Mouse (Mus musculus) limb, embryonic 10.5 days (tissue): ENCODE measurements around the gene Ddx31. TPM values are rescaled to one million over a fixed set of nuclear protein-coding genes. Genes with fewer than 3 reads are reported as not detected.

Source experiments
- DNase-seq: peaks from one replicate; pipeline ENCODE4 v3.0.0-alpha.2; 2017; ENCODE audit warnings: low spot score
- H3K27ac ChIP-seq: fragments of 300-500 bp; sonication (generic); 2 replicates; pipeline ENCODE4 v1.5.1; 2016; ENCODE audit warnings: mild to moderate bottlenecking
- H3K27me3 ChIP-seq: fragments of 300-500 bp; sonication (generic); 2 replicates; pipeline ENCODE4 v1.6.1; 2016; ENCODE audit warnings: low read depth, mild to moderate bottlenecking; ENCODE audit not compliant: poor library complexity, severe bottlenecking
- H3K36me3 ChIP-seq: fragments of 300-500 bp; sonication (generic); 2 replicates; pipeline ENCODE4 v1.6.1; 2016; ENCODE audit warnings: mild to moderate bottlenecking, moderate library complexity
- H3K4me1 ChIP-seq: fragments of 300-500 bp; sonication (generic); 2 replicates; pipeline ENCODE4 v1.6.1; 2016
- H3K4me3 ChIP-seq: fragments of 300-500 bp; sonication (generic); 2 replicates; pipeline ENCODE4 v1.5.1; 2016; ENCODE audit warnings: mild to moderate bottlenecking, moderate library complexity
- H3K9me3 ChIP-seq: fragments of 300-500 bp; sonication (generic); replicated peaks from 2 replicates; pipeline ENCODE4 v1.6.1; 2016; ENCODE audit warnings: mild to moderate bottlenecking
- WGBS: fragments of 180-500 bp; shearing (Covaris S2); methylation state at CpG from one replicate; pipeline ENCODE4 v1.1.7; 2016; 5-methylcytosine and 5-hydroxymethylcytosine counted together
- polyA plus RNA-seq: library from polyadenylated mRNA; unstranded; fragments of >200 nt; fragmentation: Nextera tagmentation; extraction: Ambion mirVana; gene quantifications from 2 replicates; pipeline ENCODE4 v1.2.1, GENCODE M21; 2016

Ddx31 gene
- polyA plus RNA-seq, 1 experiment from 2014 or later: 23.6 TPM

GRCm38 (mm10) chr2:28917518-28918361 lies 77.5 kb downstream of the Ddx31 start:
- Histone ChIP-seq H3K27me3 (peaks cover 100% of the 10 kb centered on the region), H3K27ac (no peak overlapping the region), H3K4me1 (peaks cover 13% of the 10 kb centered on the region), H3K9me3 (no peaks in the 10 kb centered on the region), H3K4me3 (peak overlapping the region; percentile 28), H3K36me3 (no peaks in the 10 kb centered on the region)
- peak; percentile 54 for DNase-seq
- WGBS: under 1% methylated on average over 73 of the region's 73 CpGs

- Histone ChIP-seq H3K27ac (no peak overlapping the region), H3K4me1 (peaks cover 13% of the 10 kb centered on the region), H3K36me3 (no peaks in the 10 kb centered on the region), H3K9me3 (no peaks in the 10 kb centered on the region), H3K27me3 (peaks cover 100% of the 10 kb centered on the region), H3K4me3 (no peak overlapping the region)
- no peak for DNase-seq
- 3% methylated on average over 4 of the region's 4 CpGs for WGBS
These were observed 78.8 kb downstream of the Ddx31 start for GRCm38 (mm10) chr2:28919001-28919400.

- 1% methylated on average over 4 of the region's 4 CpGs for WGBS
- H3K9me3 ChIP-seq: no peaks in the 10 kb centered on the region
- peak; percentile 90 for DNase-seq
- H3K36me3 ChIP-seq: no peaks in the 10 kb centered on the region
- H3K4me3 ChIP-seq: no peak overlapping the region
- H3K27ac ChIP-seq: no peak overlapping the region
- H3K4me1 ChIP-seq: no peaks in the 10 kb centered on the region
- H3K27me3 ChIP-seq: peaks cover 100% of the 10 kb centered on the region
These were observed 83.7 kb downstream of the Ddx31 start for GRCm38 (mm10) chr2:28923912-28924311.

- H3K4me3 ChIP-seq: no peak overlapping the region
- H3K27me3 ChIP-seq: peaks cover 74% of the 10 kb centered on the region
- H3K27ac ChIP-seq: no peak overlapping the region
- no peaks in the 10 kb centered on the region for H3K9me3 ChIP-seq
- 95% methylated on average over 3 of the region's 3 CpGs for WGBS
- no peaks in the 10 kb centered on the region for H3K36me3 ChIP-seq
- no peak for DNase-seq
- no peaks in the 10 kb centered on the region for H3K4me1 ChIP-seq
These were observed 90.4 kb downstream of the Ddx31 start for GRCm38 (mm10) chr2:28930571-28930970.

GRCm38 (mm10) chr2:28938997-28939396 lies 98.8 kb downstream of the Ddx31 start:
- Histone ChIP-seq H3K9me3 (no peaks in the 10 kb centered on the region), H3K4me3 (no peak overlapping the region), H3K4me1 (peaks cover 38% of the 10 kb centered on the region), H3K36me3 (no peaks in the 10 kb centered on the region), H3K27me3 (peaks cover 58% of the 10 kb centered on the region), H3K27ac (no peak overlapping the region)
- no peak for DNase-seq
- 74% methylated on average over 7 of the region's 7 CpGs for WGBS

- Histone ChIP-seq H3K27ac (no peak overlapping the region), H3K36me3 (no peaks in the 10 kb centered on the region), H3K9me3 (no peaks in the 10 kb centered on the region), H3K27me3 (peaks cover 76% of the 10 kb centered on the region), H3K4me1 (peaks cover 45% of the 10 kb centered on the region), H3K4me3 (peak overlapping the region; percentile 27; the same call in 1 of the 2 replicates)
- DNase-seq: peak; percentile 54
- 39% methylated on average over 30 of the region's 30 CpGs for WGBS
These were observed 103.7 kb downstream of the Ddx31 start for GRCm38 (mm10) chr2:28943666-28944516.

- no peaks in the 10 kb centered on the region for H3K36me3 ChIP-seq
- H3K4me3 ChIP-seq: no peak overlapping the region
- 74% methylated on average over 6 of the region's 6 CpGs for WGBS
- DNase-seq: no peak
- H3K27ac ChIP-seq: no peak overlapping the region
- H3K27me3 ChIP-seq: peaks cover 83% of the 10 kb centered on the region
- peaks cover 34% of the 10 kb centered on the region for H3K4me1 ChIP-seq
- no peaks in the 10 kb centered on the region for H3K9me3 ChIP-seq
These were observed 105.2 kb downstream of the Ddx31 start for GRCm38 (mm10) chr2:28945388-28945787.

- no peak overlapping the region for H3K27ac ChIP-seq
- 82% methylated on average over 3 of the region's 3 CpGs for WGBS
- H3K36me3 ChIP-seq: no peaks in the 10 kb centered on the region
- peaks cover 37% of the 10 kb centered on the region for H3K4me1 ChIP-seq
- no peaks in the 10 kb centered on the region for H3K9me3 ChIP-seq
- H3K4me3 ChIP-seq: no peak overlapping the region
- H3K27me3 ChIP-seq: peaks cover 83% of the 10 kb centered on the region
- no peak for DNase-seq
These were observed 106.1 kb downstream of the Ddx31 start for GRCm38 (mm10) chr2:28946312-28946711.

GRCm38 (mm10) chr2:28952981-28953380 lies 112.8 kb downstream of the Ddx31 start:
- no peaks in the 10 kb centered on the region for H3K9me3 ChIP-seq
- no peak overlapping the region for H3K27ac ChIP-seq
- H3K4me3 ChIP-seq: no peak overlapping the region
- H3K27me3 ChIP-seq: peaks cover 90% of the 10 kb centered on the region
- WGBS: 8% methylated on average over 8 of the region's 8 CpGs
- H3K36me3 ChIP-seq: no peaks in the 10 kb centered on the region
- peak; percentile 69 for DNase-seq
- peaks cover 35% of the 10 kb centered on the region for H3K4me1 ChIP-seq

GRCm38 (mm10) chr2:28954595-28954994 lies 114.4 kb downstream of the Ddx31 start:
- Histone ChIP-seq H3K9me3 (no peaks in the 10 kb centered on the region), H3K36me3 (no peaks in the 10 kb centered on the region), H3K27me3 (peaks cover 91% of the 10 kb centered on the region), H3K4me1 (peaks cover 31% of the 10 kb centered on the region), H3K4me3 (no peak overlapping the region), H3K27ac (no peak overlapping the region)
- DNase-seq: no peak
- WGBS: 82% methylated on average over 9 of the region's 9 CpGs

Other genes with a start within 250 kb of the Ddx31 start
- 3.5 and 4.2 TPM in 2 replicates for gene Gfi1b, start 218.4 kb upstream of the Ddx31 start, polyA plus RNA-seq
- gene Tsc1, start 199.2 kb upstream of the Ddx31 start, polyA plus RNA-seq: 24.2 and 26.9 TPM in 2 replicates
- gene Spaca9, start 140.7 kb upstream of the Ddx31 start, polyA plus RNA-seq: 2.5 and 2.8 TPM in 2 replicates
- 0.41 and 0.58 TPM in 2 replicates for gene Ak8, start 140.2 kb upstream of the Ddx31 start, polyA plus RNA-seq
- gene Gtf3c4, start within 50 bp of the Ddx31 start, polyA plus RNA-seq: 23.5 and 27.1 TPM in 2 replicates
- gene Barhl1, start 76.3 kb downstream of the Ddx31 start, polyA plus RNA-seq: not detected in 2 replicates
- gene Cfap77, start 214.7 kb downstream of the Ddx31 start, polyA plus RNA-seq: 0.29 and 0.44 TPM in 2 replicates
- gene Ttf1, start 219.9 kb downstream of the Ddx31 start, polyA plus RNA-seq: 10.3 and 12.5 TPM in 2 replicates